Mouse (Mus musculus) cortical plate, adult 2 months (tissue): ENCODE results near the gene Apom.

Source experiments
- CTCF ChIP-seq: fragments of 200-500 bp; IDR thresholded peaks from 2 replicates; pipeline ENCODE4 v1.5.1; 2011; ENCODE audit warnings: mild to moderate bottlenecking, control low read depth, low read length; ENCODE audit not compliant: insufficient read depth; ENCODE audit errors: extremely low read depth
- POLR2A ChIP-seq: fragments of 200-500 bp; IDR thresholded peaks from 2 replicates; pipeline ENCODE4 v1.6.1; 2011; ENCODE audit warnings: mild to moderate bottlenecking, low read length, control low read depth; ENCODE audit not compliant: insufficient read depth; ENCODE audit errors: extremely low read depth

GRCm38 (mm10) chr17:35128996-35129395, 2.9 kb downstream of the Apom start:
- TF ChIP-seq CTCF (no peak), POLR2A (no peak)
